Mouse (Mus musculus) lung, postnatal 0 days (tissue): ENCODE data around the gene Park7.

Experiments
- CTCF ChIP-seq: IDR thresholded peaks from 2 replicates; pipeline ENCODE4 v1.5.1; 2016; ENCODE audit warnings: antibody characterized with exemption, mild to moderate bottlenecking
- EP300 ChIP-seq: IDR thresholded peaks from 2 replicates; pipeline ENCODE4 v1.6.1; 2016; ENCODE audit warnings: antibody characterized with exemption, mild to moderate bottlenecking, control low read depth

DNA sequence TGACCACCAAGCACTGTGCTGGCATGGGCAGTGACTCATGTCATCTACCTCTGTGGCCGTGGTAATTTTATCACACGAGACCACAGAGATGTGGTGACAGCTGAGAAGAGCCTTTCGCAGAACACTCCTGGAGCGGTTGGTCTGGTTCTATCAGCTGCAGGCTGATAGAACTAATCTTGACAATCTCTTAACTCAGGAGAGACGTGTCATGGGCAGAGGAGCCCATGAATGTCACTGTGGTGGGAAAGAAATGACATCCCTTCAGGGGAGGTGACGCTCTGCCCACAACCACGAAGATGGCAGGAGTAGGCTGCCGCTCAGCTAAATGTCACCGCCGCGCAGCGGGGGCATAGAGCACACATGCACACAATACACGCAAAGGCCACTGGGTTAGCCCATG is 10.1 kb upstream of the Park7 start:
- TF ChIP-seq CTCF, result no peak
- no peak for TF ChIP-seq EP300
